Mouse (Mus musculus) kidney, postnatal 25 days (tissue): ENCODE data around the gene Tmeff1.

Experiments
- DNase-seq, 2 experiments: peaks; one replicate each; pipeline ENCODE4 v3.0.0; 2021; ENCODE audit warnings: mixed read lengths in 2 of 2

The Tmeff1 gene

DNA sequence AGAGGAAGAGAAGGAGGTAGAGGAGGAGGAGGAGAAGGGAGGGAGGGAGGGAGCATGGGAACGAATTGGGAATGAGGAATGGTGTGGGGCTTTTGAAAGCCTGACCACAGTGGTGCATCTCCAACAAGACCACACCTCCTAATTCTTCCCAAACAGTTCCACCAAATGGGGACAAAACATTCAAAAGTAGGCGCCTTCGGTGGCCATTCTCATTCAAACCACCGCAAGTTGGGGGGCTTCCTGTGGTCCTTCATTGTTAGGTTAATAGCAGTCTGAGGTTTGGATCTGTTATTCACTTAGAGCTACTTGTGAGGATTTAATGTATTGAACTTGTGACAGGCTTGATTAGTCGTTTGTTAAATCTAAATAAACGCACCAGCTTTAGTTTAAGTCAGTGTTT lies 40.0 kb downstream of the Tmeff1 start:
- DNase-seq: no peak

DNA sequence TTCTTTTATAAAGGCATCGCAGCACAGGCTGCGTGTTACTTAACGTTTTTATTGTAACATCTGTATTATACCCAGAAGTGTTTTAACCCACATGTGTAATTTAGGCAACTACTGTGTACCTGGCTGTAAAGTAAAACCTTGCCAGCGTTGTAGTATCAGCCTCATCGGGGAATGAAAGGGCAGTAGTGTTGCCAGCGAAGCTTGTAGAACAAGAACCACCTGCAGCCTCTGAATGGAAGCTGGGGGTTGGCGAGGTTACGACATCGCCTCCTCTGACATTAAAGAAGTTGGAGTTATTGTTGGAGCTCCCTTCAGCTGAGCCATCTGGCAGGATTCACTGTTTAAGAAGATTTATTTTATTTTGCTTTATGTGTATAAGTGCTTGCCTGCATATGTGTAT lies 40.9 kb downstream of the Tmeff1 start:
- DNase-seq: no peak

- DNase-seq: no peak
These were observed 44.5 kb downstream of the Tmeff1 start for GRCm38 (mm10) chr4:48629445-48629844.

- no peak for DNase-seq
These were observed 48.6 kb downstream of the Tmeff1 start for GRCm38 (mm10) chr4:48633529-48633928.

DNA sequence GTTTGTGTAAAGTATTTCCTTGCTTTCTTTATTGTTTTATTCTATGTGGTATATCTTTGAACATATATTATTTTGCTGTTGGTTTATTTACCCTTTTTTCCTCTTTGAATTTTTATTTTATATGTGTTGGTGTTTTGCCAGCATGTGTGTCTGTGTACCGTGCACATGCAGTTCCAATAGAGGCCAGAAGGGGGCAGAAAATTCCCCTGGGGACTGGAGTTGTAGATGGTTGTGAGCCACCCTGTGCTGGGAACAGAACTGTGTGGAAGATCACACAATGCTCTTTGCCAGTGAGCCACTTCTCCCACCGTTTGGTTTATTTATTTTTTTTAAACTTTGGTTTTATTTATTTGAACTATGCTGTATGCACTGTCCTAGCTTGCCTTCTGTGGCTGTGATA lies 49.1 kb downstream of the Tmeff1 start:
- DNase-seq: peak in 1 of 2 experiments; percentile 13

GRCm38 (mm10) chr4:48636831-48637230 lies 51.9 kb downstream of the Tmeff1 start:
- DNase-seq: no peak

DNA sequence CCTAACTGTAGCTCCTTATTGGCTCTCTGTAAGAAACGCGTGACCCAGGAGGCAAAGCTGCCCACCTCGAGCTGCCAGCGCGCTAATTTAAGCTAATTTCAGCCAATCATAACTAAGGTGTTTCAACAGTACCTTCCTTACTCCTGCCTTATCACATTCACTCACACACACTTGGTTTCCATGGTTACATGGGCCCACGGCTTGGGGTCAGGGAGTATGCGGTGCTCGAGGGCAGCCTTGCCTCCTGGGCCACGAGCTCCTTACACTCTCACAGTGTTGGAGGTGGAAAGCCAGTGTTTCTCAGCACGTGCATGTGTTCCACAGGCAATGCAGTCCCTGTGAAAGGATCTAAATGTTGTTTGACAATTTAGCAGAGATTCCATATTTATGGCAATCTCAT lies 53.2 kb downstream of the Tmeff1 start:
- no peak for DNase-seq

- DNase-seq: no peak
These were observed 54.5 kb downstream of the Tmeff1 start for GRCm38 (mm10) chr4:48639503-48639902.

GRCm38 (mm10) chr4:48643801-48644200 lies 58.8 kb downstream of the Tmeff1 start:
- no peak for DNase-seq

GRCm38 (mm10) chr4:48646143-48646542 lies 61.2 kb downstream of the Tmeff1 start:
- DNase-seq: no peak

- no peak for DNase-seq
These were observed 65.8 kb downstream of the Tmeff1 start for GRCm38 (mm10) chr4:48650617-48651360.

- DNase-seq: no peak
These were observed 69.1 kb downstream of the Tmeff1 start for GRCm38 (mm10) chr4:48654118-48654517.

DNA sequence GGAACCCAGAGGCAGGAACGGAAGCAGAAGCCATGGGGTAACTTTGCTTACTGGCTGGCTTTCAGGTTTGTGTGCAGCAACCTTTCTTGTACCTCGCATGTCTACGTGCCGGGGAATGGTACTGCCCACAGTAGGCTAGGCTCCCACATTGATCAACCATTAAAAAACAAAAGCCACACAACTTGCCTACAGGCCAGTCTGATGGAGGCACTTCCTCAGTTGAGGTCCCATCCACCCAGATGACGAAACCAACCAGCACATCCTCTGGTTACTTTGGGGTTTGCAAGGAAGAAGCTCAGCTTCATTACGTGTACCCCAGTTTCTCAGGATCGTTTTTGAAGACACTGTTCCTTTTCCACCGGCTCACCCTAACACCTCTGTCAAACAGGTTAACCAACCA lies 71.6 kb downstream of the Tmeff1 start:
- DNase-seq: no peak

GRCm38 (mm10) chr4:48660144-48660543 lies 75.2 kb downstream of the Tmeff1 start:
- no peak for DNase-seq

- no peak for DNase-seq
These were observed 75.9 kb downstream of the Tmeff1 start for GRCm38 (mm10) chr4:48660619-48661575.

GRCm38 (mm10) chr4:48663271-48663670 lies 78.3 kb downstream of the Tmeff1 start, which contains the start of gene Cavin4:
Cavin4 (plus strand) TSS chr4:48663514.
- no peak for DNase-seq

GRCm38 (mm10) chr4:48664021-48664420 lies 79.0 kb downstream of the Tmeff1 start:
- DNase-seq: no peak

GRCm38 (mm10) chr4:48667279-48667678 lies 82.3 kb downstream of the Tmeff1 start:
- no peak for DNase-seq

DNA sequence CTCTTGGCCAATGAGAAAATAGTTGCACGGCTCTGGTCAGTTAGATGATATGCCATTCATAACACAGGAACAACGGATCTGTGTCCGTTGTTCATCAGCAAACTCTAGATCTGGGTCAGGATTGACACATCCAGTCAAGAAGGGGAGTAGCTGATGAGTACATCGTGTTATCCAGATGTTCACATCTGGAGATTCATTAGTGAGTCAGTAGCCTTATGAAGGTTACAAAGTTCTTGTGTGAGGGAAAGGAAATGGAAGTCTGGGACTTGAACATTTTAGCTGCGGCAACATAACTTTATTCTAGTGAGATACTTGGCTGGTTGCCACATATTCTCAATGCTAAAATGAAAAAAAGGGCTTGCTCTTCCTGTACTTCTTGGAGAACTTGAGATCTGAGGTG lies 87.9 kb downstream of the Tmeff1 start:
- no peak for DNase-seq

DNA sequence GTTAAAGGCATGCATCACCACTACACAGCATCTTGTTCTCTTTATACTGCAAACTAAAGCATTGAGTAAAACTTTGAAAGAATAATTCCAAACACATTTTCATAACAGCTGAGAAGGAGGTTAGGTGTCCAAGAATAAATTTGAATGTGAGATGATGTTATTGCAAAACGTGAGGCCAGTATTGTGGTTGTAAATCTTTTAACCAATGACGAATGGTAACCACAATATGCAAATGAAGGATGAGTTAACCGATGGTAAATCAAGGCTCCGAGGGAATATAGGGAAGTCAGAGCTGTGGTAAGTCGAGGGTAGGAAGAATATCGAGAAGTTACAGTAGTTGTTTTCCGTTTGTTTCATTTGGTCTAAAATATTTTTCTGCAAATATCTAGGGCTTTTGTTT lies 89.4 kb downstream of the Tmeff1 start:
- DNase-seq: no peak

DNA sequence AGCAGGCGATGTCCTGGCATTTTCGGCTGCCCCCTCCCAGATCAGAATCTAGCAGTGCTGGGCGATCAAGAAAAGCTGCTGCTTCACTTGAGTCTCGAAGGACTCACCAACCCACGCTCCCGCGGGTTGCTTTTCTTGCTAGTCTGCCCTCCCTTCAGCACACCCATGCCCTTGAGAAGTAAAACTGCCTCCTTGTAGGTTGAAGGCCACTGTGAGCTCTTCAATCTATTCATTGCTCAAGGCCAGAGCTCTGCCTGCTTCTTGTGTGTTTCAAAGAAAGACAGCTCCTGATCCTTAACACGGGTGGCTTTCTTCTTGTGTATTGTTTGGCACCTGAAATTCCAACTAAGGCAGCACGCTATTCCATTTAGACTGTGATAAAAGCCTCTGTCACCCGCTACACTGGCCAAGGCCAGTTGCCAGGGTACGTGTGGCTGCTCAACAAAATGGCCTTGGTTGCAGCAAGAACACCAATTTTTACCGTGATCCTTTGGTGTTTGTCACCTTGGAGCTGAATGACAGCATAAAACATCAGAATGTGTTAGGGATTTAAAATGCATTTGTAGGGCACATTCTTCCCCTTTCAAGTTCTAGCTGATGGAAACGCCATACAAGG lies 91.7 kb downstream of the Tmeff1 start:
- no peak for DNase-seq

GRCm38 (mm10) chr4:48677276-48677675 lies 92.3 kb downstream of the Tmeff1 start:
- DNase-seq: no peak

DNA sequence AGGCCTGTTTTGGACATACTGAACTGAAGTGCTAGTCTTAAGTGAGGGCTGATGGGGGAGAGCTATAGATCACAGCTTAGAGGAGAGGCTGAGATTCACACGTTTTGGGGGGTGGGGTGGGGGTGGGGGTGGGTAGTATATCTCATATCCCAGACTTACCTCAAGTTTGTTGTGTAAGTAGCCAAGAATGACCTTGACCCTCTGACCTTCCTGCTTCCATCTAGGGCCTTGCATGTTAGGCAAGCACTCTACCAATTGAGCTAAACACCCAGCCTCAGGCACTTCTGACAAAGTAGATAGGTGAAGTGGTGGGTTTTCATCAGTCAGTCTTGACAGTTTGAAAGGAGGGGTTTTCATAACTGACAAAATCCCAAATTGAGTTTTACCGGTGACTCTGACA lies 92.8 kb downstream of the Tmeff1 start:
- DNase-seq: no peak
